Mouse (Mus musculus): ENCODE measurements around the gene Yju2.

DNA sequence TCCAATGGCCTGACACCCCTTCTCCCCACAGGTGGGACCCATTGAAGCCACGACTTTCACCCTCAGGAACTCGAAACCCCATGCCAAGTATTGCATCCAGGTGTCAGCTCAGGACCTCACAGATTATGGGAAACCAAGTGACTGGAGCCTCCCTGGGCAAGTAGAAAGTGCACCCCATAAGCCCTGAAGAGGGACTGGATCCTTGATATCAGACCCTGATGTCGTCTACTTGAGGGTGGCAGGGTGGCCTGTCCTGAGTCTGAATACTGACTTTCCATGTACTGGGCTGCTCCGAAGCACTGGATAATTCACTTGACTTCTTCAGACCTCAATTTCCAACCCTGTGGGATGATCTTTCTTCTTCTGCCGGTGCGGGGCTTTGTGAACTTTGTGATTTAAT lies 2.3 kb upstream of the Yju2 start:
- TF ChIP-seq POLR2A (IDR thresholded peaks at IDR 0.05; ENCODE audit: control insufficient read depth, extremely low read depth, insufficient read depth, low read length, poor library complexity), result no peak
- no peak for TF ChIP-seq CTCF (IDR thresholded peaks at IDR 0.05; ENCODE audit: borderline replicate concordance, control insufficient read depth, extremely low read depth, insufficient read depth, low read length, poor library complexity)
